Mouse (Mus musculus) heart, adult 2 months (tissue): ENCODE results near the gene Col6a4.

Experiments
- CTCF ChIP-seq: fragments of 200-600 bp; IDR thresholded peaks from 2 replicates; pipeline ENCODE4 v1.8.1; 2022; ENCODE audit warnings: antibody characterized with exemption, mild to moderate bottlenecking, moderate library complexity
- EP300 ChIP-seq: fragments of 200-500 bp; IDR thresholded peaks from 2 replicates; pipeline ENCODE4 v1.6.1; 2011; ENCODE audit warnings: low read depth, low read length, control low read depth; ENCODE audit not compliant: insufficient read depth
- POLR2A ChIP-seq: fragments of 200-500 bp; IDR thresholded peaks from 2 replicates; pipeline ENCODE4 v1.6.1; 2011; ENCODE audit warnings: mild to moderate bottlenecking, low read depth, low read length, control low read depth; ENCODE audit not compliant: insufficient read depth

GRCm38 (mm10) chr9:106123599-106123998 lies 27.0 kb upstream of the Col6a4 start:
- TF ChIP-seq CTCF: peak; percentile 70
- no peak for TF ChIP-seq POLR2A
- no peak for TF ChIP-seq EP300
